Mouse (Mus musculus): ENCODE data around the gene Pfkp.

GRCm38 (mm10) chr13:6647992-6648668 is 447 bp downstream of the Pfkp start:
- no peak for TF ChIP-seq POLR2A (IDR thresholded peaks at IDR 0.05; ENCODE audit: insufficient read depth, low read depth, low read length)
- TF ChIP-seq CTCF (IDR thresholded peaks at IDR 0.05; ENCODE audit: insufficient read depth, low read depth, low read length), result no peak

Measured in olfactory bulb, adult 2 months (tissue).